Mouse (Mus musculus) G1E-ER4 (cell line): ENCODE results near the gene Olfr68. TPM values are rescaled to one million over a fixed set of nuclear protein-coding genes. Genes with fewer than 3 reads are reported as not detected.

Experiments
- GATA1 ChIP-seq: IDR thresholded peaks from one replicate; pipeline ENCODE4 v1.8.0; 2012; ENCODE audit warnings: low read length, inconsistent platforms
- polyA plus RNA-seq: library from polyadenylated mRNA; stranded (reverse); fragments of >175 nt; gene quantifications from 2 replicates; pipeline ENCODE4 v1.2.3, GENCODE M21; 2012

The Olfr68 gene
- polyA plus RNA-seq, result not detected in 2 replicates

DNA sequence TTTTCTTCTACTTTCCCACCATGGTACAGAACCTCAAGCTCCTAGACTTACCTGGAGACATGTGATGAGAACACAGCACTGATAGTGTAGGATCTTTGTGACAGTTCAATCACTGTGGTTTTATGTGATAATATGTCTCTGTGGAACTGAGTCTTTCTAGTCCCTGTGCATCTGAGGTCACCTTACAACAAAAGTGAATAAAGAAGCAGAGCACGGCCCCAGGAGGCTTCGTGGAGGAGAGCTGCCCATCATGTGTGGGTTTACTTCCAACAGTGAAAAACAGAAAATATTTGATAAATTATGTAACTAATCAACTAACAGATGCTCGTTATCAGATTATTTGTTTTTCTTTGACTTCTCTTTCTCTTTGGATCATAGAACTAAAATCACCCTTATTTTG, at the start of gene Olfr68:
TSS of gene Olfr68 (minus strand) at position 101 of the 400 bp plus-strand sequence.
- TF ChIP-seq GATA1, result no peak

DNA sequence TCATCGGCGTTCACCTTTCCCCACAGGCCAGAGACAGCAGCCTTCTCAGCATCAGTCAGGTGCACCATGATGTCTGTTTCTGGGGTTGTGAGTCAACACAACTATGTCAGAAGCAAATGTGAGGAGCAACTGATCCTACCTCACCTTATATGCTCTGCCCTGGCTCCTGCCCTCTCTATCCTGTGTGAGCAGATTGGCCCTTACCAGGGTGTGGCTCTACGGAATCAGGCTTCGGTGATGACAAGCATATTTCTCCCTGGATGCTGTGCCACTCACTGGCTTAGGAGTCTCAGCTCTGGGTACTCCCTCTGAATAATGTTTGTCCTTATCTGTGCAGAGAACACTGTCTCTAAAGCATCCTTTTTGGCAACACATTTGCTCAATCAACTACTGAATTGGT, 48.3 kb upstream of the Olfr68 start, which contains the start of gene Hbb-bs:
TSS of gene Hbb-bs (minus strand) at position 289 of the 400 bp plus-strand sequence.
- TF ChIP-seq GATA1, result no peak

GRCm38 (mm10) chr7:103826255-103826887, 46.9 kb upstream of the Olfr68 start:
- no peak for TF ChIP-seq GATA1

GRCm38 (mm10) chr7:103825536-103826254, 46.2 kb upstream of the Olfr68 start:
- no peak for TF ChIP-seq GATA1

GRCm38 (mm10) chr7:103824597-103824996, 45.1 kb upstream of the Olfr68 start:
- no peak for TF ChIP-seq GATA1

DNA sequence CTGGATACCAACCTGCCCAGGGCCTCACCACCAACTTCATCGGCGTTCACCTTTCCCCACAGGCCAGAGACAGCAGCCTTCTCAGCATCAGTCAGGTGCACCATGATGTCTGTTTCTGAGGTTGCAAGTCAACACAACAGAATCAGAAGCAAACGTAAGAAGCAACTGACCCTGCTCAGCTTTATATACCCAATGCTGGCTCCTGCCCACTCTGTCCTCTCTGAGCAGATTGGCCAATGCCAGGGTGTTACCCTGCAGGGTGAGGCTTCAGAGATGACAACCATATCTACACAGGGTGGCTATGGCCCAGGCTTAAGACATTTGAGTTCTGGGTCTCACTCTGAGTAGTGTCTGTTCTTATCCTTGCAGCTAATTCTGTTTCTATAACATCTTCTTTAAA, 34.3 kb upstream of the Olfr68 start, which contains the start of gene Hbb-bt:
TSS of gene Hbb-bt (minus strand) at position 231 of the 400 bp plus-strand sequence.
- TF ChIP-seq GATA1, result no peak

GRCm38 (mm10) chr7:103812174-103812573, 32.7 kb upstream of the Olfr68 start:
- peak; percentile 32 for TF ChIP-seq GATA1

GRCm38 (mm10) chr7:103811223-103811845, 31.8 kb upstream of the Olfr68 start:
- peak; percentile 37 for TF ChIP-seq GATA1

- TF ChIP-seq GATA1, result no peak
These were observed 31.2 kb upstream of the Olfr68 start for GRCm38 (mm10) chr7:103810746-103811145.

DNA sequence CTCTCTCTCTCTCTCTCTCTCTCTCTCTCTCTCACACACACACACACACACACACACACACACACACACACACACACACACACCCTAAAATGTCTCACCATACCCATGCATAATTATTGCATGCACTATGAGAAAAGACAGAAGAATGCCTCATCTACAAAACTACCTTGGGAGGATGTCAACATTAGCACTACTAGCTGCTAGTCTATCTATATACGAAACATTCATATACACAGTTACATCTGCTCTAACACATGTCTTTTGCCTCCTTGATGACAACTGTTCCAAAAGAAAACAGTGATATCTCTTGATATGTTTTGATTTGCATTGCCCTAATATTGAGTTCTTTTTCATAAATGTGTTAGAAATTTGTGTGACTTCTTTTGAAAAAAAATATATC, 30.8 kb upstream of the Olfr68 start:
- TF ChIP-seq GATA1, result no peak

DNA sequence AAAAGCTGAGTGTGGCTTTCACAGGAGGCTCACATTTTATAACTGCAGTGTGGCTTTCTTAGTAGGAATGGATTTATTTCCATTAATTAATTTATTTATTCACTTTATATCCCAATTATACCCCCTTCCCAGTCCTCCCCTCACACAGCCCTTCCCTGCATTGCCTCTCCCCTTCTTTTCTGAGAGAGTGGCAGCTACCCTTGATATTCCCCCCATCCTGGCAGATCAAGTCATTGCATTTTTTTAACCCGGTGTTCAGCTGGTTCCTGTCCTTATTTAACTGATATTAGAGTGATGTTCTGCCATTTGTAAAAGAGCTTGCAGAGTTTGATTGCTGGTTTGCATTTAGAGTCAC, 30.3 kb upstream of the Olfr68 start:
- TF ChIP-seq GATA1, result no peak

GRCm38 (mm10) chr7:103808971-103809800, 29.7 kb upstream of the Olfr68 start:
- peak; percentile 68 for TF ChIP-seq GATA1

DNA sequence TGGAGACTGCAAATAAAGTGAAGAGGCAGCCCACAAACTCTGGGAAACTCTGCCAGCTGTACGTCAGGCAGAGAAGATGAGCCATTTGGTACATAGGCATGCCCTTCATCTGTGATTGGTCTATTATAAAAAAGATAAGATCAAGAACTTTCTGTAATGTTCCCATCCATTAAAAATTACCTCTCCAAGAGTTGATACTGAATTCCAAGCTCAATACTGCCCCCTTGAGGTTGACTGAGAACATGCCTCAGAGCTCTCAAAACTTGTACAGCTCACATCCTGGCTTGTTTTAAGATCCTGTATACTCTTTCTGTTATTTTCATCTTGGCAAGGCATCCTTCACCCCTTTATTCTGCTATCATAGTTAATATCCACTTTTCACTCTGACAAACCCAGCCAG, 27.4 kb upstream of the Olfr68 start:
- no peak for TF ChIP-seq GATA1

DNA sequence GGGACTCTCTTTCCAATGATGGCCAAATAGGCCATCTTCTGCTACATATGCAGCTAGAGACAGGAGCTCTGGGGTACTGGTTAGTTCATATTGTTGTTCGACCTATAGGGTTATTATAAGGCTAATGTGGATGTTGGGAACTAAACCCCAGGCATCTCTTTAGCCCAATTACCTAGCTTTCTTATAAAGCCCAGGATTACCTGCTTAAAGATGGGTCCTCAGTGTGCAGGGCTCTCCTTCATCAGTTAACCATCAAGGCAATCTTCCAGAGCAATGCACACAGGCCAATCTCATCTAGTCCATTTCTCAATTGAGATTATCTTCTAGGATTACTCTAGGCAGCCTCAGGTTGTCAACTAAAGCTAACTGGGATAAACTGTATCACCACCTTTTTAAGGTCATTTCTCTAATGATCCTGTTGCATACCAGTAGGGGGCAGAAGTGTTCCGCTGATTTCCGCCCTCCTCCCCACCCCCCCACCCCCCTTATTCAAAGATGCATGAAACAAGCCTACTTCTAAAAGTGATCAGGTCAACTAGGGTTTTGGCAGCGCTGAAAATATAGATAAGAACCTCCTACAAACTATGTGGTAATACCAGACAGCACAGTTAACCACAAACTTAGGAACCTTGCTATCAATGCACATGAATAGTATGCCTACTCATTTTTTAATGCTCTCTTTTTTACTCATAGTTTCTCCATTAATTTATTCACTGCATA, 13.3 kb upstream of the Olfr68 start:
- no peak for TF ChIP-seq GATA1

GRCm38 (mm10) chr7:103791721-103792120, 12.2 kb upstream of the Olfr68 start, which contains the start of gene Olfr67:
Olfr67 (minus strand) TSS chr7:103791821.
- TF ChIP-seq GATA1, result no peak
